Mouse (Mus musculus): ENCODE data around the gene Rgs8. TPM values are rescaled to one million over a fixed set of nuclear protein-coding genes. Genes with fewer than 3 reads are reported as not detected.

Rgs8 gene
- total RNA-seq, 2 experiments from 2014 or later: 61.1 to 63.2 TPM

- Histone ChIP-seq H3K27ac (no peak overlapping the region), H3K4me3 (no peak overlapping the region)
- no peak; the same call in 1 of the 2 replicates for TF ChIP-seq CTCF (IDR thresholded peaks at IDR 0.05)
- intact Hi-C loops (cut with DNase I): loop anchor here (5.0 kb wide), 1 partner anchor 118 kb away; no protein-coding TSS in a partner anchor
- no peak for DNase-seq (ENCODE audit: extremely low spot score in 1 of 2, low spot score in 2 of 2)
Observed at GRCm38 (mm10) chr1:153675591-153675990, 22.8 kb downstream of the Rgs8 start.

DNA sequence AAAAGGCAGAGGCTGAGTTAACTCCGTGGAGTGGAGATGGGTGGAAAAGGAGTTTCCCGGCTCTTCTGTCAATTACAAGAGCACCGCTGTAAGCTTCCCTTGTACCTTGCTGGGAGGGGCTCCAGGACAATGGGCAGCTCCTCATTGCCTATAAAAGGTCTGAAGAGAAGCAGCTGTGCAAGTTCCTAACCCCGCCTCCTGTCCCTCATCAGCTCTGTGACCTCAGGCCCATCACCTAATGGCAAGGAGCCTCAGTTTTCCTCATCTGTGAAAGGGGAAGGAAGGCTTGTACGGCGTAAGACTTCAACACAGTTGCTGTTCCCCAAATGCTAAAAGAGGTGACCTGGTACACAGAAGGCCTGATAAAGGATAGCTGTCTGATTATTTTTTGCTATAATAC, 24.8 kb downstream of the Rgs8 start:
- DNase-seq (ENCODE audit: extremely low spot score in 1 of 2, low spot score in 2 of 2): no peak
- intact Hi-C loops (cut with DNase I): loop anchor here (2.0 to 5.0 kb wide), 2 partner anchors 63 to 120 kb away; partner anchors contain the start of gene Rgs16
- H3K4me3 ChIP-seq: no peak overlapping the region
- H3K27ac ChIP-seq: peak overlapping the region; percentile 13; the same call in 1 of the 2 replicates
- TF ChIP-seq CTCF (IDR thresholded peaks at IDR 0.05): no peak

GRCm38 (mm10) chr1:153679147-153679546, 26.3 kb downstream of the Rgs8 start:
- Histone ChIP-seq H3K27ac (peak overlapping the region; percentile 85), H3K4me3 (no peak overlapping the region)
- intact Hi-C loops (cut with DNase I): loop anchor here (2.0 to 5.0 kb wide), 2 partner anchors 62 to 122 kb away; partner anchors contain the start of gene Rgs16

DNA sequence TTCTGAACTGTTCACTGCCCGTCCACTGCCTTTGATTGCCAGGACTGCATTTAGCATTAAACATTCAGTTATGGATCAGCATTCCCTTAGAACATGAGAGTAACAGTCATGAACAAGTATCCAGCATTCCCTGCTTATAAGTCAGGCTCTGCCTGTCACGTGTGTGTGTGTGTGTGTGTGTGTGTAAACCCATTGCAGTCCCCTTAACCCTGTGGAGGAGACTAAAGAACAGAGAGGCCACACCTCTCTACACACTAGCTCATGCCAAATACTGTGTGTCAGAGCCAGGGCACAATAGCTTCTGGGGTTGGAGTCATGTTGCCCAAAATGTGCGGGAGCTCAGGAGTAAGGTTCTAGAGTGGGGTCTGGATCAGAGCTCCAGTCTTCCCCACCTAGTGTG, 26.8 kb downstream of the Rgs8 start:
- intact Hi-C loops (cut with DNase I): loop anchor here (2.0 to 5.0 kb wide), 2 partner anchors 61 to 122 kb away; partner anchors contain the start of gene Rgs16
- Histone ChIP-seq H3K27ac (peak overlapping the region; percentile 85), H3K4me3 (no peak overlapping the region)
- no peak for TF ChIP-seq CTCF (IDR thresholded peaks at IDR 0.05)
- no peak for DNase-seq (ENCODE audit: extremely low spot score in 1 of 2, low spot score in 2 of 2)

More at GRCm38 (mm10) chr1:153679147-153679546, 26.3 kb downstream of the Rgs8 start:
- DNase-seq (ENCODE audit: extremely low spot score in 1 of 2, low spot score in 2 of 2): peak; percentile 68 to 72
- TF ChIP-seq CTCF (IDR thresholded peaks at IDR 0.05): no peak

DNA sequence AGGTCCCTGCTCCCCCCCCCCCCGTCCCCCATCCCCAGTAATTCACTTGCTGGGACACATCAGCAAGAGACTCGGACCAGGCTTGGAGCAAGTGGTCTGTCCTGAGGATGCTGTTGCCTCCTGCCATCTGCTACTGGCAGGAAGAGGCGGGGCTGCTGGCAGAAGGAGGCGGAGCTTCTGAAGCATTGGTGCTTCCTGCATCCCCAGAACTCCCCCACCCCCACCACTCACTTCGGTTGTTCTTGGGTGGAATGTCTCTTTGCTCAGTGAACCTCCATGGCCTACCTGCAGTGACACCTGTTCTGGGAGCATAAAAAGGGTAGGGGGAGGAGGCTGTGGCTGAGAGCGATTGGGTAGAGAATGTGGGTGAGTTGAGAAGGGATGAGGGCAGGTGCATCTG, 27.5 kb downstream of the Rgs8 start:
- no peak for DNase-seq (ENCODE audit: extremely low spot score in 1 of 2, low spot score in 2 of 2)
- no peak overlapping the region for H3K27ac ChIP-seq
- intact Hi-C loops (cut with DNase I): no loop called here
- no peak for TF ChIP-seq CTCF (IDR thresholded peaks at IDR 0.05)
- no peak overlapping the region for H3K4me3 ChIP-seq

DNA sequence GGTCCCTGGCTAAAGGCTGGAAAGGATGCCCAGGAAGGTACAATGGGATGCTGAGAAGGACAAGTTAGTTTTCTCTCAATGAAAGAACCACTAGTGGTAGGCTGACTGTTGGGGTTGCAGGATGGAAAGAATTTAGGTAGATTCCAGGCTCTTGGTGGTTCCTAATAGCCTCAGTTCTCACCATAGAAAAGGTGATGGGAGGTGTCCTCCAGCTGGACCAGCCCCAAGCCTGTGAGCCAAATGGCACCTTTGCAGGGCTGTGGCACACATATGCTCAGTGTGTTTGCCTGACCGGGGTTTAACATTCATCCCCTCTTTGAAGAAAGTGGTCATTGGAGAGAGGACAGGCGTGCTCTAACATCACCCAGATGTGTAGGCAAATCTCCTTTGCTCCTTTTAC, 28.2 kb downstream of the Rgs8 start:
- Histone ChIP-seq H3K27ac (no peak overlapping the region), H3K4me3 (no peak overlapping the region)
- no peak for TF ChIP-seq CTCF (IDR thresholded peaks at IDR 0.05)
- intact Hi-C loops (cut with DNase I): no loop called here
- no peak for DNase-seq (ENCODE audit: extremely low spot score in 1 of 2, low spot score in 2 of 2)

GRCm38 (mm10) chr1:153683190-153683589, 30.4 kb downstream of the Rgs8 start:
- intact Hi-C loops (cut with DNase I): no loop called here
- Histone ChIP-seq H3K27ac (no peak overlapping the region), H3K4me3 (no peak overlapping the region)
- TF ChIP-seq CTCF (IDR thresholded peaks at IDR 0.05): no peak
- no peak for DNase-seq (ENCODE audit: extremely low spot score in 1 of 2, low spot score in 2 of 2)

GRCm38 (mm10) chr1:153685630-153686029, 32.8 kb downstream of the Rgs8 start:
- no peak for DNase-seq (ENCODE audit: extremely low spot score in 1 of 2, low spot score in 2 of 2)
- intact Hi-C loops (cut with DNase I): no loop called here
- TF ChIP-seq CTCF (IDR thresholded peaks at IDR 0.05): no peak
- Histone ChIP-seq H3K27ac (no peak overlapping the region), H3K4me3 (no peak overlapping the region)

DNA sequence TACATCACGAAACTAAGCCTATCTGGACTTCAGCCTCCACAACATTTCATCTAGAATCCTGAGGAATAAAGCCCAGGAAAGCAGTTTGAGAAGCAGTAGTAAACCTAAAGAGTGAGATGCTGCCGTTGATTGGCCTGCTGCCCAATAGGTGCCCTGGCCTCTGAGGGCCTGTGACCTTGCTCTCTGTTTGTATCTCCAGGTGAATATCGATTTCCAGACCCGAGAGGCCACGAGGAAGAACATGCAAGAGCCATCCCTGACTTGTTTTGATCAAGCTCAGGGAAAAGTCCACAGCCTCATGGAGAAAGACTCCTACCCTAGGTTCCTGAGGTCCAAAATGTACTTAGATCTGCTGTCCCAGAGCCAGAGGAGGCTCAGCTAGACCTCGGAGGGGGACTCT, 39.7 kb downstream of the Rgs8 start:
- no peak overlapping the region for H3K27ac ChIP-seq
- TF ChIP-seq CTCF (IDR thresholded peaks at IDR 0.05): no peak
- intact Hi-C loops (cut with DNase I): no loop called here
- no peak for DNase-seq (ENCODE audit: extremely low spot score in 1 of 2, low spot score in 2 of 2)
- no peak overlapping the region for H3K4me3 ChIP-seq

GRCm38 (mm10) chr1:153694372-153695120, 41.7 kb downstream of the Rgs8 start:
- intact Hi-C loops (cut with DNase I): no loop called here
- TF ChIP-seq CTCF (IDR thresholded peaks at IDR 0.05): no peak
- H3K4me3 ChIP-seq: no peak overlapping the region
- DNase-seq (ENCODE audit: extremely low spot score in 1 of 2, low spot score in 2 of 2): no peak
- H3K27ac ChIP-seq: no peak overlapping the region

GRCm38 (mm10) chr1:153695398-153695797, 42.6 kb downstream of the Rgs8 start:
- DNase-seq (ENCODE audit: extremely low spot score in 1 of 2, low spot score in 2 of 2): no peak
- no peak overlapping the region for H3K27ac ChIP-seq
- no peak for TF ChIP-seq CTCF (IDR thresholded peaks at IDR 0.05)
- H3K4me3 ChIP-seq: no peak overlapping the region
- intact Hi-C loops (cut with DNase I): no loop called here

- no peak overlapping the region for H3K27ac ChIP-seq
- no peak for TF ChIP-seq CTCF (IDR thresholded peaks at IDR 0.05)
- no peak overlapping the region for H3K4me3 ChIP-seq
- DNase-seq (ENCODE audit: extremely low spot score in 1 of 2, low spot score in 2 of 2): no peak
- intact Hi-C loops (cut with DNase I): no loop called here
Observed at GRCm38 (mm10) chr1:153696093-153696492, 43.3 kb downstream of the Rgs8 start.

DNA sequence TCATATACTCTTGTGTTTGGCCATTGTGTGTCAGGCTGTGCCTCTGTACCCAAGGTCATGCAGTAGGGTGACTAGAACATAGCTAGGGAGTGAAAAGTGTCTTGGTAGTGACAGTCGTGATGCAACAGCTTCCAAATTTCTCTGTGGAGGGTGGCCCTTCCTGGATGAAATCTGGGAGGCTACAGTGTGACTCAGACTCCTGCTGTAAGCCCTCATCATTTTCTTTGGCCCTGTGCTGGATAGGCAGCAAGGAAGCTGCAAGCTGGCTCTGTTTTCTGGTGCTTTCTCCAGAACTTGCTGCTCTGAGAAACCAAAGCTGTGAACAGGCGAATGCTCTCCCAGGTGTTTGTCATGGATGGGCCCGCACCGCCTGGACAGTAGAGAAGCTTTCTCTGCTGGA, 43.7 kb downstream of the Rgs8 start:
- Histone ChIP-seq H3K4me3 (no peak overlapping the region), H3K27ac (no peak overlapping the region)
- no peak for DNase-seq (ENCODE audit: extremely low spot score in 1 of 2, low spot score in 2 of 2)
- intact Hi-C loops (cut with DNase I): no loop called here
- no peak for TF ChIP-seq CTCF (IDR thresholded peaks at IDR 0.05)

All from left cerebral cortex, adult 2 months (tissue).